Mouse (Mus musculus): ENCODE data around the gene Adap2.
A peak's percentile ranks its signal among the peaks of the same experiment; 100 is the strongest.

DNA sequence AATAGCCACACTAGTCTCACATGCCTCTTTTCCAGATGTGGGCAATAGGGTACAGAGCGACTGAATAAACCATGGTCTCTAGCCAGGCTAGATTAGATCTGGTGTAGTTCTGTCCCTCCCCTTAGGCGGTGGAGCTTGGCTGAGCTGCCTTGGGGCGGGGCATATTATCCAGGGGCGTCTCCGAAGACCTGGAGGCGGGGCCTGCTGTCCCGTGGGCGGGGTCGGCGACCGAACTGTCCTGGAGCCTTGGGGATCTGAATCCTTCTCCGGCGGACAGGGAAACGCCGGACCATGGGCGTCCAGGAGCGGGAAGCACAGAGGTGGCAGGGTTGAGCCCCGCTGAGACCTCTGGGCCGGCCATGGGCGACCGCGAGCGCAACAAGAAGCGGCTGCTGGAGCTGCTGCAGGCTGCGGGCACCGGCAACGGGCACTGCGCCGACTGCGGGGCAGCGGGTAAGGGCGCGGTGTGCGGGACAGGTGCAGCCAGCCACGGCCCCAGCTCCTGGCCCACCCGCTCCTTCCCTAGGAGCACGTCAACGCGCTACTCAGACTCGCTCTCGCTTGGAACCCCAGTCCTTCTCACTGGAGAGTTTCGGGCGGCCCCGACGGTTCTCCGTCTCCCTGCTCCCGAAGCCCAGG lies at the start of gene Adap2:
- TF ChIP-seq CTCF (IDR thresholded peaks at IDR 0.05; ENCODE audit: insufficient read depth, low read length) (no peak), POLR2A (IDR thresholded peaks at IDR 0.05; ENCODE audit: borderline replicate concordance, extremely low read depth, low read depth, low read length) (peak; percentile 69; the same call in 1 of the 2 replicates)

Data from lung, adult 2 months (tissue).